Mouse (Mus musculus) heart, adult 2 months (tissue): ENCODE results near the gene Tbx21.

Experiments
- CTCF ChIP-seq: fragments of 200-600 bp; IDR thresholded peaks from 2 replicates; pipeline ENCODE4 v1.8.1; 2022; ENCODE audit warnings: antibody characterized with exemption, mild to moderate bottlenecking, moderate library complexity
- EP300 ChIP-seq: fragments of 200-500 bp; IDR thresholded peaks from 2 replicates; pipeline ENCODE4 v1.6.1; 2011; ENCODE audit warnings: low read depth, low read length, control low read depth; ENCODE audit not compliant: insufficient read depth
- POLR2A ChIP-seq: fragments of 200-500 bp; IDR thresholded peaks from 2 replicates; pipeline ENCODE4 v1.6.1; 2011; ENCODE audit warnings: mild to moderate bottlenecking, low read depth, low read length, control low read depth; ENCODE audit not compliant: insufficient read depth

GRCm38 (mm10) chr11:97143196-97143900 is 28.2 kb upstream of the Tbx21 start:
- TF ChIP-seq POLR2A = no peak
- TF ChIP-seq CTCF = no peak
- no peak for TF ChIP-seq EP300
